Mouse (Mus musculus): Measurements from ENCODE around the gene Mepce.

GRCm38 (mm10) chr5:137825971-137826370 lies 38.5 kb upstream of the Mepce start:
- no peak for TF ChIP-seq CTCF (conservative IDR thresholded peaks at IDR 0.05; ENCODE audit: insufficient read depth, insufficient read length, low read depth, low read length)
- no peak for TF ChIP-seq POLR2A (IDR thresholded peaks at IDR 0.05; ENCODE audit: low read depth, low read length)
